Mouse (Mus musculus): ENCODE results near the gene Cdipt. TPM values are rescaled to one million over a fixed set of nuclear protein-coding genes. Genes with fewer than 3 reads are reported as not detected.

Gene Cdipt
- 10 to 100 TPM; 38.3 to 39.9 TPM for total RNA-seq (2021)
- long read RNA-seq, experiment 1, transcript Cdipt-201 (6 exons, 1,974 nt): major isoform, 48 of 60 reads
- long read RNA-seq, experiment 1, partial matches to known transcripts: 2 of 60 reads
- long read RNA-seq, experiment 1, other reads (novel, unspliced or antisense): 10 of 60 reads
- long read RNA-seq, experiment 2, transcript Cdipt-201 (6 exons, 1,974 nt): major isoform, 52 of 61 reads
- long read RNA-seq, experiment 2, partial matches to known transcripts: 3 of 61 reads
- long read RNA-seq, experiment 2, other reads (novel, unspliced or antisense): 5 of 61 reads

DNA sequence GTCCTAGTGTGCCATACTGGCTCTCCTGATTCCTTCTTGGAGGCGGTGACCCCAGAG lies at the start of gene Cdipt:
Gene Cdipt, plus strand, starts transcription at position 22 of the 57 bp plus-strand sequence.
- DNase-seq: no peak

DNA sequence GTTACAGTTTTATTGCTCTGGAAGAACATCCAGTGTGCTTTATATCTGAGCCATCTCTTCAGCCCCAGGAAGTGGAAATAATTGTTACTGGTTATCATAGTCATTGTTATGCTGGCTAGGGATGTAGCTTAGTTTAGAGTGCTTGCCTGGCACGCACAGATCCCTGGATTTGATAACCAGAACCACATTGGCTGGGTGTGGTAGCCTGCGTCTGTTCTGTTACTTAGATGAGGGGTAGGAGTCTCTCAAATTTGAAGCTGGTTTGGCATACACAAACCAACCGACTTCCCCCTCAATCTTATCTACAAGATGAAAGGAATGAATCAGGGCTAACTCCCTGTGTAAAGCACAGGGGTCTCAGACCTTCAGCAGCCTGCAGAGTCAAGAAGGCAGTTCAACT lies 49.4 kb upstream of the Cdipt start:
- no peak for DNase-seq

GRCm38 (mm10) chr7:126928384-126929037 lies 47.2 kb upstream of the Cdipt start, which contains the start of gene Kctd13:
TSS of gene Kctd13 (plus strand) at chr7:126928879.
- peak; percentile 95 for DNase-seq

- DNase-seq: no peak
Observed at GRCm38 (mm10) chr7:126929046-126929445, 46.7 kb upstream of the Cdipt start.

DNA sequence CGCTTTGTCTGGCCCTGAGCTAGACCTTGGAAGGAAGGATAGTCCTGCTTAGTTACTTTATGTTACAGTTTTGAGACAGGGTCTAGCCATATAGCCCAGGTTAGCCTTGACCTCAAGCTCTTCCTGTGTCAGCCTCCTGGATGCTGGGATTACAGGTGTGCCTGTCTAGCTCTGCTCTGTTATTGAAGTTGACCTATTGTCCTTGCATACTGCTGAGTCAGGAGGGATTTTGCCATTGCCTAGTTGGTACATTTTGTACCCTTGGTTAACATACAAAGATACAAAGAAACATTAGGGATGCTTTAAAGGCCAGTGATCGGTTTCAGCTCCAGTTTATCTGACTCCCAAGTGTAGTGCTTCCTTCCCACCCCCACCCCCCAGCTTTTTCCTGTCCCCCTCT lies 43.1 kb upstream of the Cdipt start:
- no peak for DNase-seq

GRCm38 (mm10) chr7:126941171-126941570 lies 34.5 kb upstream of the Cdipt start:
- DNase-seq: no peak

- no peak for DNase-seq
Observed at GRCm38 (mm10) chr7:126941801-126942200, 33.9 kb upstream of the Cdipt start.

DNA sequence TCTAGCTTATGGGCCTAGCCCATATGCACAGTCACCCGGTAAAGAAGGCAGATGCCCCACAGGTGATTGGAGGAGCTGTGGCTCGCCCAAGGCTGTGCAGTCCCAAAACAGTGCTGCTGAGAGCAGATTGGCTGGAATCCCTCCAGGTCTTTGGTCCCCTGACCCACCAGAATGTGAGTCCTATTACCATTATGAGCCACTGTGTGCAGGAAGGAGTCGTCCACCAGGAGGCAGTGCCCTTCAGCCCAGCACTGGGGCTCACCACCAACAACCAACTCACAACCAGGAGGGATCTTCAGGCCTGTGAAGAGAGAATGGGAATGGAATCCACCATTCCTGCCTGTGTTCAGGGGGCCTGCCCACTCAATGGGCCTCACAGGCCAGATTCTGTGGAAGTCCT lies 29.2 kb upstream of the Cdipt start:
- DNase-seq: no peak

DNA sequence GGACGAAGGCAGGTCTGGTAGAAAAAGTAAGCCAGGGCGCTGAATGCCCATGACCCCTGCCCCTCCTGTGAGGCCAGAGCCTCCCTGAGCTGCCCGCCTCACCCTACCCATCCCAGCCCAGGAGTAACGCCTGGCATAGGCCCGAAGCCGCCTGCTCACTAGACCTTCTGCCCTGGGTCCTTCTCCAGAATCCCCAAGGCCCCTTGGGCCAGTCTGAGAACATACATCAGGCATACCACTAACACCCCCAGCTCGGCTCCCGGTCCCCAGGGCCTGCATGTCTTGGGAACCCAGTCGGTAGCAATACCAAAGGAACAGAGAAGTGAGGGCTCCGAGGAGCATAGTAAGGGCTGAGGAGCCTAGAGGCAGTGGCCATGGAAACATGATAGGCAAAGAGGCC lies 27.1 kb upstream of the Cdipt start:
- DNase-seq: no peak

GRCm38 (mm10) chr7:126949403-126949792 lies 26.3 kb upstream of the Cdipt start, which contains the start of gene Asphd1:
TSS of gene Asphd1 (minus strand) at chr7:126949582.
- DNase-seq: no peak

DNA sequence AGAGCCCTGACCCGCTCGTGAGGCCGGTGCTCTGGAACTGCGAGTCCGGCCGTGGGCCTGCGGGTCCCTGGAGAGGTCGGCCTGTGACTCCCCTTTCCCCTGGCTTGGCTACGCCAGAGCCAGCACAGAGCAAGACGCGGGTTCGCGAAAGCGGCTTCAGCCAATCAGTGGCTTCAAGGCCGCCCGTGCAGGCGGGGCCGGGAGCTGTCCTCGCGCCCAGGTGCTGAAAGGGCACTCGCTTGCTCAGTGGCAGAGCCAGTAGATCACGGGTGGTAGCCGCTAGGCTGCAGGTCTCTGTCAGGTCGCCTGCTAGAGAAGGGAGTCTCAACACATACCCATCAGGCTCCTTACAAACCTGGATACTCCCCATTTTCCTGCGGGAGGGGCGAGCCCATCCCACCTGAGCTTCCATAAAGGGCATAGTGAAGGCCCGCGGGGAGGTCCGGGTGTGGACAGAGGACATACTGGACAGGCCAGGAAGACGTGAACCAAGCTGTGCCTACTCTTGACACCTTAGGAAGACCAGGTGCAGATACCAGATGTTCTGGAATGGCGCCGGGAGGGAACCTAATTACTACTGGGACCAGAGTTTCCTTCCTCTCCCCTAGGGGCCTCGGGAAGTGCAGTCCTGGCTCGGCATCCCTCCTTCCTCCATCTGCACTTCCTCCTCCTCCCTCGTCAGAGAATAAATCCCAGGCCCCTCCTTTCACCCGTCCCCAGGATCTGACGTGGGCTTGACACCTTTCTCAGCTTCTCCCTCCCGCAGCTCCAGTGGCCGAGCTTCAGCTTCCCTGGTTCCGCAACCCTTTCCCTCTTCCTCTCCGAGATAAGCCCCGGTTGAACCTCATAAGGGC lies 25.7 kb upstream of the Cdipt start, which contains the start of gene Sez6l2:
Gene Sez6l2, plus strand, starts transcription at position 771 of the 854 bp plus-strand sequence.
- peak; percentile 97 for DNase-seq

- DNase-seq: no peak
Observed at GRCm38 (mm10) chr7:126950647-126951615, 24.8 kb upstream of the Cdipt start.

DNA sequence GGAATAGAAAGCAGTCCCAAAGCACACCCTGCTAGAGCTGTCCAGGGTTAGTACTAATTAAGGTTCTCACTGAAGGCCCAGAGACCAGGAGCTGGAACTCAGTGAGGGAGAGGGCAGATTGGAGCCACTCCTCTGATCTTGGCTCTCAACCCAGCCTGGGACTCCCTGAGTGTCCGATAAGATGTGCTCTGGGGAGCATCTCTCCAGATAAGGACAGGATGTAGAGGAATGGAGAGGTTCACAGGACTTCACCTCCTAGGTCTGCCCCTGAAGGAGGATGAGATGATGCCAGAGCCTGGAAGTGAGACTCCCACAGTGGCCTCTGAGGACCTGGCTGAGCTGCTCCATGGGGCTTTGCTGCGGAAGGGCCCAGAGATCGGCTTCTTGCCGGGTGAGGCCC lies 24.0 kb upstream of the Cdipt start:
- no peak for DNase-seq

GRCm38 (mm10) chr7:126952646-126953045 lies 23.1 kb upstream of the Cdipt start:
- no peak for DNase-seq

DNA sequence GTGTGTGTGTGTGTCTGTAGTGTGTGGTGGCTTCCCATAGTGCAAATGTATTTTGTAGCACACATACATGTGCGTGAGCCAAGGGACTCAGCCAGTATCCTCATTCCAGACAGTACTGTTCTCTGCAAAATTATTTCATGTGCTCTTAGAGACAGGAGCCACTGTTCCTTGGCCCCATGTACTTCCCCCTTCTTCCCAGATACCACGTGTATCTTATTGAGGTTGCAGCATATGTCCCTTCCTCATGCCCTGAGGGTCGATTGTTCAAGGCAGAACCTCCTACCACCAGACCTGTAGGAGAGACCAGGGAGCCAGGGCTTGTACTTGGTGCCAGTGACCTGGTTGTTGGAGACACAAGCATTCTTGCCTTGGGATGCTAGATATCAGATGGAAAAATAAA lies 20.6 kb upstream of the Cdipt start:
- DNase-seq: no peak

DNA sequence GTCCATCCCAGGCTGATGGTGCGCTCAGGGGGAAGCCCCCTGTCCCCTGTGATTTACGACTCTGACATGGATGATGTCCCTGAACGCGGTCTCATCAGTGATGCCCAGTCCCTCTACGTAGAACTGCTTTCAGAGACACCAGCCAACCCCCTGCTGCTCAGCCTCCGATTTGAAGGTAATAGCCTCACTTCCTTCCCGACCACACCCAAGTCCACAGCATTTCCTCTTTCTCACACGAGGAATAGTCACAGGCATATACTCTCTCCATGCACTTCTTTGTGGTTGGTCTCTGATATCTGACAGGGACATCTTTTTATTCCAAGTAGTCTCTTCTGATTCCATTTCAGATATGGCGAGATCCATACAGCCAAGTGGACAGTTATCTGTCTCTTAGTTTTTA lies 15.9 kb upstream of the Cdipt start:
- no peak for DNase-seq

DNA sequence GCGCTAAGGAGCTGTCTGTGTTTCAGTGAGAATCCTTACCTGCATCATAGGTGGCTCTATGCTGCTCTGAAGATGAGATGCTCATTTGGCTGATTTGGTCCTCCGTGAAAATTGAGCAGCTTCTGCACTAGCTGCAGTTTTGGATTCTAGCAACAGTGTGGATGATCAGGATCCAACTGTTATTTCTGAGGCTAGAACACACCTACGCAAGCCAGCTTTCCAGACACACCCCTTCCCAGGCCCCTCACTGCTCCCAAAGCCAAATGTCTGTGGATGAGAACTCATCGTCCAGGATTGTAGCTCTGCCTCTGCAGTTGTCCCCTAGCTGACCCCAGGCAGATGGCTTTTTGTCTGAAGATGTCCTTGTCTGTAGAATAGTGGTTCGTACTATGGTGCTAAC lies 14.6 kb upstream of the Cdipt start:
- DNase-seq: no peak

GRCm38 (mm10) chr7:126961965-126962364 lies 13.7 kb upstream of the Cdipt start:
- no peak for DNase-seq

GRCm38 (mm10) chr7:126963548-126964286 lies 12.0 kb upstream of the Cdipt start:
- no peak for DNase-seq

DNA sequence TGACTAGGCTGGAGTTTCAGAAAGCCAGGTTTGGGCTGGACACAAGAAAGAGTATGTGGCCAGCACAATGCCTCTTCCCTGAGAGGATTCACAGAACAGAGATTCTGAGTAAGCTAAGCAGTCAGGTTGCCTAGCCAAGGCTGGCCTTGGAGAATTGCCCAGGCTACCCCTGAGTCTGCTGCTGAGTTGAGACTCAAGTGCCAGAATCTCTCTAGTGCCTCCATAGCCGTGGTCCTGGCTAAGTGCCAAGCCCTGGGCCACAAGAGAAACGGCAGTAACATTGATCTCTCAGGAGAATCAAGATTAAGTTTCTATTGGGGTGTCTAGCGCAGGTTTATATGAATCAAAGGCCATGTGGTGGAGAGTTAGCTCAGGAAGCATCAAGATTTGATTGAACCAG lies 10.1 kb upstream of the Cdipt start:
- DNase-seq: no peak

DNA sequence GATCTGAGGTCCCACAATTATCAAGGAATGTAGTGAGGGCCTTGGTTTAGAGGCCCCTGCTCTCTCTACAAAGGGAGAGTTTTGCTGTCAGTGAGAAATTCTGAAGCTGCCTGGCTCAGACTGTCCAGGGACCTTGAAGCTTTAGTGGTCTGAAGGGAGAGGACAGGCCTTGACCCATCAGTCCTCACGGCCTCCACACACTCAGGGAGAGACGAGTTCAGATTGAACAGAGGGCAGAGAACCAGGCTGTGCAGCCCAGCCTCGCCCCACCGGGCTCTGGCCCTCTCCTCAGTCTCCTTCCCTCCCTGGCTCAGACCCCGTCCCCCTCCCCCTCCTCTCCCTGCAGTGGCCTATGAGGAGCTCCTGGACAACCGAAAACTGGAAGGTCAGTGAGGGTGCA lies 8.4 kb upstream of the Cdipt start:
- DNase-seq: no peak

- no peak for DNase-seq
Observed at GRCm38 (mm10) chr7:126975493-126975892, 221 bp upstream of the Cdipt start.
